Mouse (Mus musculus) forebrain, embryonic 15.5 days (tissue): ENCODE data around the gene Gmds. TPM values are rescaled to one million over a fixed set of nuclear protein-coding genes. Genes with fewer than 3 reads are reported as not detected.

ENCODE experiments used
- ATAC-seq: fragments of 200-750 bp; cut with Nextera tagmentation; replicated peaks from 2 replicates; pipeline ENCODE4 v1.8.0; 2017; ENCODE audit warnings: mild to moderate bottlenecking, moderate TSS enrichment, moderate library complexity
- H3K27ac ChIP-seq: fragments of 300-500 bp; sonication (generic); replicated peaks from 2 replicates; pipeline ENCODE4 v1.5.1; 2015; ENCODE audit warnings: mild to moderate bottlenecking, inconsistent platforms
- H3K27me3 ChIP-seq: fragments of 300-500 bp; sonication (generic); 2 replicates; pipeline ENCODE4 v1.6.1; 2015; ENCODE audit warnings: inconsistent platforms
- H3K36me3 ChIP-seq: fragments of 300-500 bp; sonication (generic); 2 replicates; pipeline ENCODE4 v1.6.1; 2015; ENCODE audit warnings: mild to moderate bottlenecking, inconsistent platforms
- H3K4me1 ChIP-seq: fragments of 300-500 bp; sonication (generic); 2 replicates; pipeline ENCODE4 v1.6.1; 2015; ENCODE audit warnings: inconsistent platforms
- H3K4me2 ChIP-seq: fragments of 300-500 bp; sonication (generic); replicated peaks from 2 replicates; pipeline ENCODE4 v1.6.1; 2015; ENCODE audit warnings: mild to moderate bottlenecking, inconsistent platforms
- H3K4me3 ChIP-seq: fragments of 300-500 bp; sonication (generic); 2 replicates; pipeline ENCODE4 v1.5.1; 2015; ENCODE audit warnings: mild to moderate bottlenecking, inconsistent platforms
- H3K9ac ChIP-seq: fragments of 300-500 bp; sonication (generic); replicated peaks from 2 replicates; pipeline ENCODE4 v1.6.1; 2015; ENCODE audit warnings: mild to moderate bottlenecking, inconsistent platforms
- H3K9me3 ChIP-seq: fragments of 300-500 bp; sonication (generic); 2 replicates; pipeline ENCODE4 v1.6.1; 2016; ENCODE audit warnings: inconsistent platforms
- WGBS: fragments of 180-500 bp; shearing (Covaris S2); methylation state at CpG from one replicate; pipeline ENCODE4 v1.1.7; 2015; ENCODE audit warnings: mixed read lengths; 5-methylcytosine and 5-hydroxymethylcytosine counted together
- polyA plus RNA-seq: library from polyadenylated mRNA; unstranded; fragments of >200 nt; fragmentation: Nextera tagmentation; extraction: Ambion mirVana; gene quantifications from 2 replicates; pipeline ENCODE4 v1.2.1, GENCODE M21; 2015

The Gmds gene
- polyA plus RNA-seq, 1 experiment from 2014 or later, result 30.5 TPM

DNA sequence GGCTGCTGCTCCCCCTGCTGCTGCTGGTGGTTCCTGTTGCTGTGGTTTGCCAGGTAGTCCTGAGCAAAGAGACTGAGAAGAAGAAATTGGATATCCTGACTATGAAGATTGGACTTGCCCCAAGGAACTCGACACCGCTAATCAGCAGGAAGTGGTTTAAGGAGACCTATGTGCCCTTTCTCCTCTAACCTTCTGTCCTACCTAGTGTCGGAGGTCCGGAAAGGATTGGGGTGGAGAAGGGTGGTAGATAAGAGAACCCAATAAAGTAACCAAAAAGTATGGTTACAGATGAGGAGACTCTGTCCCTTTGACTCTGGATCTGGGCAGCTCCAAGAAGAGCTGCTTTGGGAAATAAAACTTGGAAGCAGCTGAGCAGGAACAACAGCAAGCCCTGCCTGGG, 86.3 kb downstream of the Gmds start:
- no peak overlapping the region for H3K4me2 ChIP-seq
- ATAC-seq, result no peak
- no peak overlapping the region for H3K9ac ChIP-seq
- H3K27me3 ChIP-seq, result no peaks in the 10 kb centered on the region
- 84% methylated on average over 4 of the region's 4 CpGs for WGBS
- H3K4me3 ChIP-seq, result no peak overlapping the region
- H3K27ac ChIP-seq, result no peak overlapping the region
- no peaks in the 10 kb centered on the region for H3K9me3 ChIP-seq
- no peaks in the 10 kb centered on the region for H3K36me3 ChIP-seq
- no peaks in the 10 kb centered on the region for H3K4me1 ChIP-seq

DNA sequence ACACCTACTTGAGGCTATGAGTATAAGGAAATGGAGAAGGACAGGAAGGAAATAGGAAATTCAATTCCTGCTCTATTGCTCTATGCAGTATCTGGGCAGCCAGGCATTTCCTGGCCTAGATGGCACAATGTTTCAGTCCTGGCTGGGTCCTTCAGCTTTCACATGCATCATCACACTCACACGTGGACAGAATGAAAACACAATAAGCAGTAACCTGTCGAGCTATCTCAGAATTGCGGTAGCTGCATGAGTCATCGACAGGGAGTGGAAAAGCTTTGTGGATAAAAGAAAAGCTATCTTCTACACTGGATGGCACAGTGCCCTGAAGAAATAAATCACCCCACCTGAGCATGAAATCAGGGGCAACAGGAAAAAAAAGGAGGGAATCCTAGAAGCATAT, 96.3 kb downstream of the Gmds start:
- 68% methylated on average over 4 of the region's 4 CpGs for WGBS
- H3K4me1 ChIP-seq, result no peaks in the 10 kb centered on the region
- no peaks in the 10 kb centered on the region for H3K9me3 ChIP-seq
- H3K27ac ChIP-seq, result no peak overlapping the region
- no peak overlapping the region for H3K9ac ChIP-seq
- no peak overlapping the region for H3K4me3 ChIP-seq
- no peaks in the 10 kb centered on the region for H3K27me3 ChIP-seq
- H3K36me3 ChIP-seq, result no peaks in the 10 kb centered on the region
- no peak overlapping the region for H3K4me2 ChIP-seq
- ATAC-seq, result no peak

DNA sequence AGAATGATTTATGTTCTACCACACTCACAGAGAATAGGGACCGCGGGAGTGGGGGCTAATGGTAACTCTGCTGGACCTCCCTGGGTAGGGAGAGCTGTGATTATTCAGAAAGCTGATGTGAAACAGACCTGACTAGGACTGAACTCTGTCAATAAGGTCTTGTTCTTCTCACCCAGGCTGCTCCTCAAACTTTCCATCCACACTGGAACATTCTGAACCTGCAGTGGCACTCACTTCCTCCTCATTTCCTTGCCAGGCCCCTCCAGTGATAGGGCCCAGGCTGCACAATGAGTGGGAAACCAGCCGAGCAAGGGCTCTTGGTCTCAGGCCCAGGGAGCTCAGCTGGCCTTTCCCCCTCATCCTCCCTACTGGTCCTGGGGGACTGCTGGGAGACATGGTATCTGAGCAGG, 102.3 kb downstream of the Gmds start:
- no peak overlapping the region for H3K4me3 ChIP-seq
- no peaks in the 10 kb centered on the region for H3K27me3 ChIP-seq
- no peak overlapping the region for H3K27ac ChIP-seq
- WGBS, result 74% methylated on average over 3 of the region's 3 CpGs
- no peak for ATAC-seq
- no peaks in the 10 kb centered on the region for H3K4me1 ChIP-seq
- H3K9ac ChIP-seq, result no peak overlapping the region
- no peaks in the 10 kb centered on the region for H3K9me3 ChIP-seq
- no peak overlapping the region for H3K4me2 ChIP-seq
- H3K36me3 ChIP-seq, result no peaks in the 10 kb centered on the region

DNA sequence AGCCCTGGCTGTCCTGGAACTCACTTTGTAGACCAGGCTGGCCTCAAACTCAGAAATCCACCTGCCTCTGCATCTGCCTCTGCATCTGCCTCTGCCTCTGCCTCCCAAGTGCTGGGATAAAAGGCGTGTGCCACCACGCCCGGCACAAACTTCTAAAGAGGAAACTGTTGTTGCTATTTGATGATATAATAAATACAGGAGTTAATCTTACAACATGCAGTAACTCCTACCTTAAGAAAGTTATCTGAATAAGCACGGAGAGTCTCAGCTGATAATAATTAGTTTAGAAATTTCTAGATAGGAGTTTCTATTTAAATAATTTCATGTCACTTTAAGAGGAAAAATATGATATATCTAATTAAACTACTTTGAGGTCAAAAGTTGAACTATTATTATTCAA, 103.5 kb downstream of the Gmds start:
- WGBS, result 89% methylated on average over 4 of the region's 4 CpGs
- Histone ChIP-seq H3K36me3 (no peaks in the 10 kb centered on the region), H3K4me3 (no peak overlapping the region), H3K4me1 (no peaks in the 10 kb centered on the region), H3K27ac (no peak overlapping the region), H3K9me3 (no peaks in the 10 kb centered on the region), H3K9ac (no peak overlapping the region), H3K27me3 (no peaks in the 10 kb centered on the region), H3K4me2 (no peak overlapping the region)
- no peak for ATAC-seq

- Histone ChIP-seq H3K4me2 (no peak overlapping the region), H3K9ac (no peak overlapping the region), H3K36me3 (no peaks in the 10 kb centered on the region), H3K27me3 (no peaks in the 10 kb centered on the region), H3K4me1 (no peaks in the 10 kb centered on the region), H3K4me3 (no peak overlapping the region), H3K27ac (no peak overlapping the region), H3K9me3 (no peaks in the 10 kb centered on the region)
- WGBS, result 83% methylated on average over 9 of the region's 9 CpGs
- no peak for ATAC-seq
Observed at GRCm38 (mm10) chr13:32234019-32234418, 104.5 kb downstream of the Gmds start.

- no peak overlapping the region for H3K27ac ChIP-seq
- H3K36me3 ChIP-seq, result no peaks in the 10 kb centered on the region
- no peak overlapping the region for H3K4me2 ChIP-seq
- 92% methylated on average over 5 of the region's 5 CpGs for WGBS
- no peaks in the 10 kb centered on the region for H3K9me3 ChIP-seq
- no peak for ATAC-seq
- H3K27me3 ChIP-seq, result no peaks in the 10 kb centered on the region
- no peak overlapping the region for H3K4me3 ChIP-seq
- H3K9ac ChIP-seq, result no peak overlapping the region
- H3K4me1 ChIP-seq, result no peaks in the 10 kb centered on the region
Observed at GRCm38 (mm10) chr13:32232391-32232790, 106.1 kb downstream of the Gmds start.

DNA sequence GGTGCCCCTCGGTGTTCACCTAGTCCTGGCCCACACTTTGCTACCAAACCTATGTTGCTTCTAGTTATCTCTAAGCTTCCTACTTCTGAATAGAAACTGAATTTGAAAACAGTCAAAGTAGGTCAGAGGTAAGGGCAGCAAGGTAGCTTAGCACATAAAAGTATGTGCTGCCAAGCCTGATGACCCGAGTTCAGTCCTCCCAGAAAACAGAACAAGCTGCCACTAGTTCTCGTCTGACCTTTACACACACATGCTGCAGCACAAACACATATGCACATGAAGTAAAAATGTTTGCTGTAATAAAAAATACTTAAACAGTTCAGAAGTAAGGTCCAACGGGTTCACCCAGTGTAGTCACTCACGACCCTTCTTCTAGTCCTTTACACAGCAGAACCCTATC, 106.6 kb downstream of the Gmds start:
- Histone ChIP-seq H3K27me3 (no peaks in the 10 kb centered on the region), H3K27ac (no peak overlapping the region), H3K4me3 (no peak overlapping the region), H3K36me3 (no peaks in the 10 kb centered on the region), H3K4me1 (no peaks in the 10 kb centered on the region), H3K9ac (no peak overlapping the region), H3K4me2 (no peak overlapping the region), H3K9me3 (no peaks in the 10 kb centered on the region)
- 90% methylated on average over 5 of the region's 5 CpGs for WGBS
- ATAC-seq, result no peak

GRCm38 (mm10) chr13:32227874-32228562, 110.5 kb downstream of the Gmds start:
- H3K9me3 ChIP-seq, result no peaks in the 10 kb centered on the region
- WGBS, result 77% methylated on average over 6 of the region's 6 CpGs
- H3K4me3 ChIP-seq, result no peak overlapping the region
- H3K36me3 ChIP-seq, result no peaks in the 10 kb centered on the region
- no peak for ATAC-seq
- no peak overlapping the region for H3K27ac ChIP-seq
- H3K9ac ChIP-seq, result no peak overlapping the region
- no peaks in the 10 kb centered on the region for H3K27me3 ChIP-seq
- H3K4me1 ChIP-seq, result no peaks in the 10 kb centered on the region
- no peak overlapping the region for H3K4me2 ChIP-seq

GRCm38 (mm10) chr13:32217647-32218046, 120.9 kb downstream of the Gmds start:
- Histone ChIP-seq H3K27ac (no peak overlapping the region), H3K4me2 (no peak overlapping the region), H3K4me1 (no peaks in the 10 kb centered on the region), H3K27me3 (no peaks in the 10 kb centered on the region), H3K9me3 (no peaks in the 10 kb centered on the region), H3K36me3 (no peaks in the 10 kb centered on the region), H3K9ac (no peak overlapping the region), H3K4me3 (no peak overlapping the region)
- WGBS, result 81% methylated on average over 2 of the region's 2 CpGs
- ATAC-seq, result no peak

DNA sequence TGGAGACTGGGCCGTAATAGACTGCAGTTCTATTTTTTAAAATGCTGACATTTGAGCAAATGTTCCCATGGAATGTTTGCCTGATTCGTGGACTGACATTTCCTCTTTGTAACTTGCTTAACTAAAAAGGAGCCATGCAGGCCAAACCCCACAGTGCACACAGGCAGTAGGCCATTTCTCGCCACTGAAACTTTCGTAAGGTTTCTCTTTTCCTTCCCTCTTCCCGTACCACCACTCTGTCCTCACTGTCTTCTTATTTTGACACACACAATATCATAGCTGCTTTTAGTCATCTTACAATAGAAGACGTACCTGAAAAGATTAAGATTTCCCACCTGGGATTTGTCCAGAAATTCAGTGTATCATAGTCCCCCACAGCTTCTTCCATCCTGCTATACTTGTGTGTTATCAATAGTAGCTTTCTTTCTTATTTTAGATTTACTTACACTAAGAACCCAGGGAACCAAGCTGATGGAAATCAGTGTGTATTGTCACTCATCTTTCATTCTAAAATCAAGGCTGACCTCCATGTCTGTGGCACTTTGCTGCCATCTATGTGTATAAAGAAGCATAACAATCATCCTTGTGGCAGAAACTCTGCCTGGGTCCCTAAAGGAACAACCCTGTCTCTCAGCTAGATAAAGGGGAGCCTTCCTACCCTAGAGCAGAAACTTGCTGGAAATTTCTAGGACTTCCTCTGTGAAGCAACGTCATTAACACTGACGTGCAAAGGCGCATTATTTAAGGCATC, 124.7 kb downstream of the Gmds start:
- Histone ChIP-seq H3K27ac (no peak overlapping the region), H3K9ac (no peak overlapping the region), H3K4me3 (no peak overlapping the region), H3K9me3 (no peaks in the 10 kb centered on the region), H3K36me3 (no peaks in the 10 kb centered on the region), H3K4me1 (no peaks in the 10 kb centered on the region), H3K27me3 (no peaks in the 10 kb centered on the region), H3K4me2 (no peak overlapping the region)
- 51% methylated on average over 9 of the region's 9 CpGs for WGBS
- ATAC-seq, result peak; percentile 75

GRCm38 (mm10) chr13:32212125-32212524, 126.4 kb downstream of the Gmds start:
- no peak for ATAC-seq
- Histone ChIP-seq H3K27me3 (no peaks in the 10 kb centered on the region), H3K36me3 (no peaks in the 10 kb centered on the region), H3K4me3 (no peak overlapping the region), H3K9me3 (no peaks in the 10 kb centered on the region), H3K4me2 (no peak overlapping the region), H3K27ac (no peak overlapping the region), H3K9ac (no peak overlapping the region), H3K4me1 (no peaks in the 10 kb centered on the region)
- WGBS, result 76% methylated on average over 2 of the region's 2 CpGs

- ATAC-seq, result no peak
- no peaks in the 10 kb centered on the region for H3K9me3 ChIP-seq
- H3K27ac ChIP-seq, result no peak overlapping the region
- no peaks in the 10 kb centered on the region for H3K36me3 ChIP-seq
- H3K4me1 ChIP-seq, result no peaks in the 10 kb centered on the region
- WGBS, result 78% methylated on average over 5 of the region's 5 CpGs
- H3K4me3 ChIP-seq, result no peak overlapping the region
- H3K27me3 ChIP-seq, result no peaks in the 10 kb centered on the region
- no peak overlapping the region for H3K4me2 ChIP-seq
- H3K9ac ChIP-seq, result no peak overlapping the region
Observed at GRCm38 (mm10) chr13:32207172-32207908, 131.2 kb downstream of the Gmds start.
